Mouse (Mus musculus) heart, adult 2 months (tissue): ENCODE measurements at regions not wholly inside any gene's neighbourhood (a gene's known extent, or its start where the extent isn't known, plus 50 kb on each side); places are given as distances from the start of the nearest gene placed in this dataset.

ENCODE experiments used
- CTCF ChIP-seq: fragments of 200-600 bp; IDR thresholded peaks from 2 replicates; pipeline ENCODE4 v1.8.1; 2022; ENCODE audit warnings: antibody characterized with exemption, mild to moderate bottlenecking, moderate library complexity
- POLR2A ChIP-seq: fragments of 200-500 bp; IDR thresholded peaks from 2 replicates; pipeline ENCODE4 v1.6.1; 2011; ENCODE audit warnings: mild to moderate bottlenecking, low read depth, low read length, control low read depth; ENCODE audit not compliant: insufficient read depth

DNA sequence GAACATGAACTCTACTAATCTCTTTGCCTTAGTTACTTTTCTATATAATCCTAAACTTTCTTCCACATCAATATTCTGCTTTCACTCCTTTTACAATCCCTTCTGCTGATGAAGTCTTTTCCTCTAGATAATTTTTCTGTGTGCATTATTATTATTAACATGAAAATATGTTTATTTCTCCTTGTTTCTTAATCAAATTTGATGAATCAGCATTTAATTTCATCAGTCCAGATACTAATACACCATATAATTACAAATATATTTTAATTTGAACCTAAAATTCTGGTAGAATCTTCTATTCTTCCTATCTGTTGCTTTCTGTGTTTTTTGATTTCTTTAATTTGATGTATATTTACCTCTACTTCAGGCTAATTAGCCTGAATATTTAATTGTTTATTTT is 365.5 kb downstream of the Dcdc2c start:
- TF ChIP-seq CTCF (no peak), POLR2A (no peak)
